Mouse (Mus musculus) stomach, postnatal 0 days (tissue): ENCODE results near the gene Babam2. TPM values are rescaled to one million over a fixed set of nuclear protein-coding genes. Genes with fewer than 3 reads are reported as not detected.

Experiments used
- ATAC-seq: fragments of 200-750 bp; cut with Nextera tagmentation; 2 replicates; pipeline ENCODE4 v1.8.0; 2017; ENCODE audit not compliant: low FRiP score, low TSS enrichment
- DNase-seq: peaks from one replicate; pipeline ENCODE4 v3.0.0-alpha.2; 2016; ENCODE audit warnings: low spot score
- H3K27ac ChIP-seq: fragments of 300-500 bp; sonication (generic); replicated peaks from 2 replicates; pipeline ENCODE4 v1.5.1; 2014; ENCODE audit warnings: mild to moderate bottlenecking, control low read depth
- H3K27me3 ChIP-seq: fragments of 300-500 bp; sonication (generic); 2 replicates; pipeline ENCODE4 v1.6.1; 2014; ENCODE audit warnings: low read length; ENCODE audit not compliant: control insufficient read depth, insufficient read depth
- H3K36me3 ChIP-seq: fragments of 300-500 bp; sonication (generic); 2 replicates; pipeline ENCODE4 v1.6.1; 2014; ENCODE audit warnings: low read length, mixed read lengths; ENCODE audit not compliant: control insufficient read depth, insufficient read depth
- H3K4me1 ChIP-seq: fragments of 300-500 bp; sonication (generic); replicated peaks from 2 replicates; pipeline ENCODE4 v1.6.1; 2014; ENCODE audit warnings: antibody characterized with exemption; ENCODE audit not compliant: control insufficient read depth, insufficient read depth
- H3K4me2 ChIP-seq: fragments of 300-500 bp; sonication (generic); replicated peaks from 2 replicates; pipeline ENCODE4 v1.6.1; 2014; ENCODE audit warnings: low read depth, mild to moderate bottlenecking, control low read depth, moderate library complexity
- H3K4me3 ChIP-seq: fragments of 300-500 bp; sonication (generic); 2 replicates; pipeline ENCODE4 v1.5.1; 2014; ENCODE audit warnings: low read depth, low read length, control low read depth
- H3K9ac ChIP-seq: fragments of 300-500 bp; sonication (generic); 2 replicates; pipeline ENCODE4 v1.6.1; 2014; ENCODE audit warnings: mild to moderate bottlenecking, low read length, control low read depth, mixed read lengths
- H3K9me3 ChIP-seq: fragments of 300-500 bp; sonication (generic); 2 replicates; pipeline ENCODE4 v1.6.1; 2016; ENCODE audit warnings: low read length; ENCODE audit not compliant: control insufficient read depth
- CTCF ChIP-seq: IDR thresholded peaks from 2 replicates; pipeline ENCODE4 v1.5.1; 2016; ENCODE audit warnings: antibody characterized with exemption, low read depth, mild to moderate bottlenecking, moderate library complexity
- EP300 ChIP-seq: optimal IDR thresholded peaks from 2 replicates; pipeline ENCODE3; 2016; ENCODE audit warnings: antibody characterized with exemption
- WGBS: fragments of 180-500 bp; shearing (Covaris S2); extraction: QIAGEN DNeasy Blood & Tissue Kit; methylation state at CpG from one replicate; pipeline ENCODE4 v1.1.7; 2014; 5-methylcytosine and 5-hydroxymethylcytosine counted together
- microRNA-seq: library from miRNA; unstranded; fragments of <30 nt; microRNA quantifications from one replicate; pipeline ENCODE4, GENCODE M21; 2016
- polyA plus RNA-seq: library from polyadenylated mRNA; unstranded; fragments of >200 nt; fragmentation: Nextera tagmentation; extraction: Ambion mirVana; gene quantifications from 2 replicates; pipeline ENCODE4 v1.2.1, GENCODE M21; 2015

The Babam2 gene
- polyA plus RNA-seq, 1 experiment from 2014 or later = 44.9 TPM

- TF ChIP-seq CTCF = no peak
- DNase-seq = peak; percentile 53
- WGBS = 47% methylated on average over 6 of the region's 6 CpGs
- no peaks in the 10 kb centered on the region for H3K27me3 ChIP-seq
- H3K36me3 ChIP-seq = no peaks in the 10 kb centered on the region
- H3K9me3 ChIP-seq = no peaks in the 10 kb centered on the region
- no peak overlapping the region for H3K4me3 ChIP-seq
- ATAC-seq = peak; percentile 52; the same call in 1 of the 2 replicates
- peak overlapping the region; percentile 56 for H3K27ac ChIP-seq
- H3K4me2 ChIP-seq = no peak overlapping the region
- no peaks in the 10 kb centered on the region for H3K4me1 ChIP-seq
- H3K9ac ChIP-seq = no peak overlapping the region
These were observed 427.5 kb downstream of the Babam2 start for GRCm38 (mm10) chr5:32124957-32125356.

GRCm38 (mm10) chr5:32127226-32127625 is 429.7 kb downstream of the Babam2 start:
- H3K27me3 ChIP-seq = no peaks in the 10 kb centered on the region
- 85% methylated on average over 3 of the region's 3 CpGs for WGBS
- no peak overlapping the region for H3K4me3 ChIP-seq
- H3K4me2 ChIP-seq = no peak overlapping the region
- H3K36me3 ChIP-seq = no peaks in the 10 kb centered on the region
- no peak overlapping the region for H3K9ac ChIP-seq
- 0 out of 2 replicates have a peak, but pooled peaks cover 1% of the 10 kb centered on the region for H3K4me1 ChIP-seq
- H3K9me3 ChIP-seq = no peaks in the 10 kb centered on the region
- DNase-seq (no peak), ATAC-seq (no peak)
- no peak overlapping the region for H3K27ac ChIP-seq
- TF ChIP-seq CTCF (no peak), EP300 (no peak)

GRCm38 (mm10) chr5:32127927-32128326 is 430.4 kb downstream of the Babam2 start:
- Histone ChIP-seq H3K27me3 (no peaks in the 10 kb centered on the region), H3K4me3 (no peak overlapping the region), H3K4me2 (no peak overlapping the region), H3K27ac (no peak overlapping the region), H3K4me1 (0 out of 2 replicates have a peak, but pooled peaks cover 2% of the 10 kb centered on the region), H3K36me3 (no peaks in the 10 kb centered on the region), H3K9me3 (no peaks in the 10 kb centered on the region), H3K9ac (no peak overlapping the region)
- ATAC-seq = no peak
- no peak for DNase-seq
- 48% methylated on average over 3 of the region's 3 CpGs for WGBS
- TF ChIP-seq CTCF = no peak
- no peak for TF ChIP-seq EP300

- Histone ChIP-seq H3K27me3 (no peaks in the 10 kb centered on the region), H3K9me3 (no peaks in the 10 kb centered on the region), H3K9ac (peak overlapping the region; percentile 82), H3K4me2 (peak overlapping the region; percentile 79), H3K36me3 (no peaks in the 10 kb centered on the region), H3K27ac (peak overlapping the region; percentile 100), H3K4me3 (peak overlapping the region; percentile 95), H3K4me1 (0 out of 2 replicates have a peak, but pooled peaks cover 2% of the 10 kb centered on the region)
- DNase-seq (peak; percentile 83), ATAC-seq (peak; percentile 12; the same call in 1 of the 2 replicates)
- TF ChIP-seq EP300 (no peak), CTCF (no peak; the same call in 1 of the 2 replicates)
- under 1% methylated on average over 42 of the region's 48 CpGs for WGBS
These were observed 435.6 kb downstream of the Babam2 start for GRCm38 (mm10) chr5:32132971-32133501.

GRCm38 (mm10) chr5:32133549-32134004 is 436.1 kb downstream of the Babam2 start:
- Histone ChIP-seq H3K4me3 (peak overlapping the region; percentile 95), H3K36me3 (no peaks in the 10 kb centered on the region), H3K9me3 (no peaks in the 10 kb centered on the region), H3K4me1 (0 out of 2 replicates have a peak, but pooled peaks cover 2% of the 10 kb centered on the region), H3K27ac (peak overlapping the region; percentile 100), H3K27me3 (no peaks in the 10 kb centered on the region), H3K9ac (peak overlapping the region; percentile 82), H3K4me2 (peak overlapping the region; percentile 79)
- TF ChIP-seq CTCF (peak; percentile 19; the same call in 1 of the 2 replicates), EP300 (peak; percentile 74)
- peak; percentile 66 for ATAC-seq
- DNase-seq = peak; percentile 93
- 0% methylated on average over 20 of the region's 20 CpGs for WGBS

- peak overlapping the region; percentile 82; the same call in 1 of the 2 replicates for H3K9ac ChIP-seq
- peak overlapping the region; percentile 95 for H3K4me3 ChIP-seq
- ATAC-seq (no peak), DNase-seq (peak; percentile 85)
- peak overlapping the region; percentile 79 for H3K4me2 ChIP-seq
- 0 out of 2 replicates have a peak, but pooled peaks cover 2% of the 10 kb centered on the region for H3K4me1 ChIP-seq
- no peaks in the 10 kb centered on the region for H3K36me3 ChIP-seq
- peak overlapping the region; percentile 100 for H3K27ac ChIP-seq
- H3K9me3 ChIP-seq = no peaks in the 10 kb centered on the region
- no peaks in the 10 kb centered on the region for H3K27me3 ChIP-seq
- WGBS = 4% methylated on average over 21 of the region's 21 CpGs
- TF ChIP-seq EP300 = peak; percentile 2
- no peak for TF ChIP-seq CTCF
These were observed 436.7 kb downstream of the Babam2 start for GRCm38 (mm10) chr5:32134051-32134732.

Small RNA genes lying within 50 kb of the gene (microRNA-seq; reads per million reads assigned to microRNA genes)
- not detected for gene Mir3473e

Other genes starting within 250 kb of the Babam2 start
- gene Zfp512, start 245.3 kb upstream of the Babam2 start, polyA plus RNA-seq = 13.3 and 15.7 TPM in 2 replicates
- not detected in 2 replicates for gene 4930548H24Rik, start 211.9 kb upstream of the Babam2 start, polyA plus RNA-seq
- 22.0 and 22.7 TPM in 2 replicates for gene Gpn1, start 202.9 kb upstream of the Babam2 start, polyA plus RNA-seq
- gene Slc4a1ap, start 170.7 kb upstream of the Babam2 start, polyA plus RNA-seq = 13.9 and 15.2 TPM in 2 replicates
- gene Supt7l, start 169.9 kb upstream of the Babam2 start, polyA plus RNA-seq = 8.4 and 9.1 TPM in 2 replicates
- gene Mrpl33, start 100.7 kb upstream of the Babam2 start, polyA plus RNA-seq = 359 and 382 TPM in 2 replicates
- gene Rbks, start 57 bp upstream of the Babam2 start, polyA plus RNA-seq = 5.7 and 6.2 TPM in 2 replicates